Mouse (Mus musculus): ENCODE results near the gene Sept5. TPM values are rescaled to one million over a fixed set of nuclear protein-coding genes. Genes with fewer than 3 reads are reported as not detected.
A peak's percentile ranks its signal among the peaks of the same experiment; 100 is the strongest.

The Sept5 gene
- total RNA-seq, 2 experiments from 2014 or later, result 2.6 TPM; not detected in 1

DNA sequence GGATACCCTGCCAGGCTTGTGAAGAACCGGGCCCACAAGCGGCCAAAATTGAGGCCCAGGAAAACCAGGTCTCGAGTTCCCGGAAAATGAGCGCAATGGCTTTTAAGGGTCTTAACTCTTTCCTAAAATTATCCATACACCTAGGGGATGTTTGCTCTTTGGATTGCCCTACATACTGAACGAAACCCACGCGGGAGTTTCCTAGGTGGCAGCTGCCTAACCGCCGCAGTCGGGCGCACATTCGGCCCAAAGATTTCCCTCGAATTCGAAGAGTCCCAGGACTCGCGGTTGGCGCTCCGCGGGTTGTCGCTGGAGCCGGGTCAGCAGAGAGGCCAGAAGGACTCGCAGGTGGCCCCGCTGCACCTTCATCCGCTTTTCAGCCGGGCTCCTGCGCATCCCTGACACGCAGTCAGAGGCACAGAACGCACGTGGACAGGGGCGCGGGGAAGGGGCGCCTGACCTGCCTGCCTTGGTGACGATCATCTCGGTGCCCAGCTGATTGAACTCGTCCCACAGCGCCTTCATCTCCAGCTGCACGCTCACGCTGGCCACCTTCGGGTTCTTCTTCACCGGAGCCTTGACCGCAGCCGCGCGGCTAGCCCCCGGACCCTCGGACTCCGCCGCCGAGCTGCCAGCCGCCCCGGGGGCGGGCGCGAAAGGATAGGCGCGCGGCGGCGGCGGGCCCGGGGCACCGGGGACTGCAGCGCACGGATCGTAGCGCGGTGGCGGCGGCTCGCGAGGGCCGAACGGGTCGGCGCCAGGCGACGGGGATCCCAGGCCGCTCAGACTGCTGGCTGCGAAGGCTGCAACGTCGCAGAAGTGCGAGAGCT, 43.5 kb downstream of the Sept5 start:
- no peak for ATAC-seq (replicated peaks; ENCODE audit: poor library complexity, severe bottlenecking)

DNA sequence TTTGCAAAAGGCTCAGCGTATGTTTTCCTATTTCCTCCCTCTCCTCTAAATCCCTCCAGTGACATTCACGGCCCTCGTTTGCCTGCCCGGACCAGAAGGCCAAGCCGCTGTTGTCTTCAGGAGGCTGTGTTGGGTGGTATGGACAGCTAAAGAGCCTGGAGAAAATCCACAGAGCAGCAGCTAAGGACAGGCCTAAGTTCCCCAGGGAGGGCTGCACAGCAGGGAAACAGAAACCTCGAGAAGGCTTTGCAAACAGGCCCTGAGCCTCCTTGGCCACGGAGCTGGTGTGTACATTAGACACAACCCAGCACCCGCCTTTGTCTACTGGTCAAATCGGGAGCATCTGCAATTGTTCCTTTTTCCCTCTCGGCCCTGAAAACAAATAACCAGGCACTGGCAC, 44.1 kb downstream of the Sept5 start:
- ATAC-seq (replicated peaks; ENCODE audit: poor library complexity, severe bottlenecking), result no peak

DNA sequence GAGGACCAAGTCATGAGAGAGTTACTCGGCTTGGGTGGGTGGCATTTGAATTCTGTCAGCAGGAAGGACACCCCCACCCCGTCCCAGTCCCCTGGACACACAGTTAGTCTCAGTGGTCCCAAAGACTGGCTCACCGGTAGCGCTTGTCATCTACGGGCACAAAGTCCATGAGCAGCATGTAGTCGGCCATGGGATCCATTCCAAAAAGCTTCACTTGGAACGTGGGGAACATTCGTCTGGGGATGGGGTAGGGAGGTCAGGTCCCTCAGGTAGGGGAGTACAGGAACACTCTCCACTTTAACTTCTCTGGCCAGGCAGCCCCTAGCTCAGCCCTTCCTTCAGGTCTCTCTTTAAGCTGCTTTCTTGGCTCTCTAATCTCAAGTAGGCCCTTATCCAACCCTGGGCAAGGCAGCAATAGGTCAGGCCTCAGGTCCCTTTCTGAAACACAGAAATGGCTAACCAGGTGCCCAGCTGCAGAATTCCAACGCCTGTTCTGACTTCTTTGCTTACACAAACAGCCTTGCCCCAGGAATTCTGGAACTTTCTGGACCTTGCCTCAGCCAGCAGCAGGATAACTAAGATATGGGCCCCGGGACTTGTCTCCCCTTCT, 44.7 kb downstream of the Sept5 start:
- ATAC-seq (replicated peaks; ENCODE audit: poor library complexity, severe bottlenecking), result no peak

DNA sequence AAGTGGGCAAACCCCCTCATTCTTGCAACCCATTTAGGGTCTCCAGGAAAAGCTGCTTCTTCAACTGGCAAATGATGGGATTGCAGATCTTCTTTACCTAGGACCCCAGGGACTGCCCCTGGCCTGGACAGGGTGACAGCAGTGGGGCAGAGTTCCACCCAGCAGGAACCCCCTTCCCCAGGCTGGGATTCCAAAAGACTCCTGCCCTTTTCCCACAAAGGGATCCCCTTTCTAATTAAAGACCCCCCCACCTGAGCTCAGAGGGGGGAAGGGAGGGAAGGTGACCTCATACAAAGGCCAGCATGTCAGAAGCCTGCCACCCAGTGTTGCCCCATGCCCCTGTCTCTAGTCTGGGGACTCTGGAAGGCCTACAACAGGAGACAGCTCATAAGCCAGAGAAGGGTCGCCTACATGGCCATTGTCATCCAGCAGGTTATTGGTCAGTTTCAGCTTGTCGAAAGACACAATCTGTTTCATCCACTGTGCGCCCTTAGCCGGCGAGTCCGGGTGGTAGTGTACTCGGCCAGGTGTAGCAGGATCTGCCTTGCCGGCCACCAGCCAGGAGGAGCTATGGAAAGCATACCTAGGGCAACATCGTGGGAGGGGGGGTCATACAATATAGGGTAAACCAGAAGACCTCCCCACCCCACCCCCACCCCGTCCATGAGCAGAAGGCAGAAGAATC, 45.9 kb downstream of the Sept5 start:
- ATAC-seq (replicated peaks; ENCODE audit: poor library complexity, severe bottlenecking), result no peak

DNA sequence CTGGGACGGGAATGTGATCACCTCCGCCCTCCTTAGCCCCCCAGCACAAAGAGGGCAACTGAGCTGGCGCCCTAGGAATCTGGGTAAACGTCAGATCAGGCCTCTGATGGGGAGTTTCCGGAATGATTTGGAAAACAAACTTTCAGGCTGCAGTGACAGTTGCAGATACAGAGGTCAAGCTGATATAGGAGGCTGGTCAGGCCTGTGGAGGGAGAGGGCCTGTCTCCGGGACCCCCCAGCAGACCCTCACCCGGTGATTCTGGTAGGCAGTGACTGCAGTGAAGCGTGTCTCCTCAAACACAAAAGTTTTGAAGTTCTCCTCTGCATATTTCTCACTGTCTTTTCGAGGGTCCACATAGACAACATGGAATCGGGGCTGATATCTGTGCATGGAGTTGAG, 46.6 kb downstream of the Sept5 start:
- ATAC-seq (replicated peaks; ENCODE audit: poor library complexity, severe bottlenecking), result no peak

DNA sequence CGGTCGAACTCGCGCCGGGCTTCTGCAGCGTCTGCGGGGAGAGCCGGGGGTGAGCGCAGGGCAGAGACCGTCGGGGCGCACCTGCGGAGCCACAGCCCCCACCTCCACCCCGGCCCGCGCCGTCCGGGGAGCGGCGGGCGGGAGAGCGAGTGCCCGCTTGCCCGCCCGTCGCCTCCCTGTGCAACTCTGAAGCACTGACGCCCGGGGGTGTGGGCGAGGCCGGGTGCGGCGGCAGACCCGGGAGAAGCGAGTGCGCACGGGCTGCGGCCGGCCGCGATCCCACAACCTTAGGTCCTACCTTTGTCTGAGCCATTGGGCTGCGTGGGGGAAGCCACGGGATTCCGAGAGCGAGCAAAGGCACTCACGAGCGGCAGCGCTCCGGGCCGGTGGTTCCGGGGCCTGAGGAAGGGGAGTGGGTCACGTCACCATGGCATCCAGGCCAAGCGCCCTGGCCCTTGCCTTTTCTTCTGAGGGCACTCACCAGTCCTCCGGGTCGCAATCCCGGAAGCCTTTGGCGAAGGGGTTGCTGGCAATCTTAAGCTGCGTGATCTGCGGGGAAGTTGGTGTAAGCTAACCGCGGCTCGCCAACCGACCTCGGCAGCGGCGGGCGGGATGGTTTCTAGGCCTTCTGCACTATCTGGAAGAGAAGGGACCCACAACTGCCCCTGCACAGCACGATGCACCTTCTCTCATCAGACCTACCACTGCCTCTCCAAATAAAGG, 47.2 kb downstream of the Sept5 start:
- no peak for ATAC-seq (replicated peaks; ENCODE audit: poor library complexity, severe bottlenecking)

DNA sequence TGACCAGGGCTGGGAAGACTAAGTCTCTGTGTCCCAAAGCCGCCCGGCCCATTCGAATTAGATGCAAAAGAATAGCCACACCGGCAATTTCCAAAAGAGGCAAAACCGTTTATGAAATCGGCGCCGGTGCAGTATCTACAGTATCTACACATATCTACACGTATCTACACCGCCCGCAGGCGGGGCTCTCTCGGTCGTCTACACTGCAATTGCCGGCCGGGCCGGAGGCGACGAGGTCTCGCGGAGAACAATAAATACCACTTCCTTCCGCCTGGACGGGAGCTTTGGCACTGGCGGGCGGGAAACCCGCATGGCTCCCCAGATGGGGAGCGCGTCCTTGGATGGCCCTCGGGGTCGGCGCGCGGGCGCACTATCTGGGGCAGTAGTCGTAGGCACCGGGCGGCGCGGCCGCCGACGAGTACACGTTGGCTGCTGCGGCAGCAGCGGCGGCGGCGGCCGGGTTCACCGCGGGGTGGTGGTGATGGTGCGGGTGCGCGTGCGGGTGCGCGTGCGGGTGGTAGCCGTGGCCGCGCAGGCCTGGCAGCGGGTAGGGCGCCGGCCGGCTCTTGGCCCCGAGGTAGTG, 48.0 kb downstream of the Sept5 start:
- peak; percentile 36 for ATAC-seq (replicated peaks; ENCODE audit: poor library complexity, severe bottlenecking)

DNA sequence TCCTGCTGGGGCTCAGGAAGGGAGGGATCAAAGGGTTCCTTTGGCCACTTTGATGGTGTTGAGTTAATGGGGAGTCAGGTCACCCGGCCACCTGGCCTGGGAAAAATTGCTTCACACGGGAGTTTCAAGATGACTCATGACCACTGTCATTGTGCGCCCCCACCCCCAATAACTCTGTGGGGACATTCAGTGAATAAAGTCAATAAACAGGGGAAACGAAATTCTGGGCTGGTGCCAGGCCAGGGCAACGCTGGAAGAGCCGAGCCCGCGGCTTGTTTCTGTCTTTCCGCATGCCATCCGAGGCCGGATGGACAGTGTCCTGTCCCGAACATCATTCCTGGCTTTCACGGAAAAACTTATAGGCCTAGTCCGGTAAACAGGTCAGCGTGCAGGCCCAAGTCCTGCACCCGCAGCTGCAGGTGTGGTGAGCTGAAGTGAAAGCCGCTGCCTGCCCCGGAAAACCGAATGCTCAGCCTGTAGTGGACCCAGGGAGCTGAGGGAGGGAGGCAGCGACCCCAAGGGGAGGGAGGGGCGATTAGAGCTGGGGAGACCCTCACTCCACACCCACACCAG, 48.6 kb downstream of the Sept5 start:
- no peak for ATAC-seq (replicated peaks; ENCODE audit: poor library complexity, severe bottlenecking)

DNA sequence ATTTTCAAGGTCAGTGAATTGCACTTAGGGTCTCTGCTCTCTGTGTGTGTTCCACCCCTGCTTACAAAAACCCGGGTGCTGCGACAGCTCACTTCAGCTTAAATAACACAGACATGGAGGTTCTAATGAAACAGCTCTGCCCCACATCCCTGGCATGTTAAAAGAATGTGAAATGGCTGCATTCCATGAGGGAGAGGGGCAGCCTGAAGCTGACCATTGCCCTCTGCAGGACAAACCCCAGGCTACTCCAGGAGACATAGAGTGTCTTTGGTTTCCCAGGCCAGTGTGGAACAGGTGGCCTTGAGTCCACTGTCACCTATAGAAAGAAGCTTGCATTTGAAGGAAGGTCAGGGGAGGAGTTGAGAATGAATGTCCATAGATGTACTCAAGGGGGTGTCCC, 49.4 kb downstream of the Sept5 start:
- no peak for ATAC-seq (replicated peaks; ENCODE audit: poor library complexity, severe bottlenecking)

DNA sequence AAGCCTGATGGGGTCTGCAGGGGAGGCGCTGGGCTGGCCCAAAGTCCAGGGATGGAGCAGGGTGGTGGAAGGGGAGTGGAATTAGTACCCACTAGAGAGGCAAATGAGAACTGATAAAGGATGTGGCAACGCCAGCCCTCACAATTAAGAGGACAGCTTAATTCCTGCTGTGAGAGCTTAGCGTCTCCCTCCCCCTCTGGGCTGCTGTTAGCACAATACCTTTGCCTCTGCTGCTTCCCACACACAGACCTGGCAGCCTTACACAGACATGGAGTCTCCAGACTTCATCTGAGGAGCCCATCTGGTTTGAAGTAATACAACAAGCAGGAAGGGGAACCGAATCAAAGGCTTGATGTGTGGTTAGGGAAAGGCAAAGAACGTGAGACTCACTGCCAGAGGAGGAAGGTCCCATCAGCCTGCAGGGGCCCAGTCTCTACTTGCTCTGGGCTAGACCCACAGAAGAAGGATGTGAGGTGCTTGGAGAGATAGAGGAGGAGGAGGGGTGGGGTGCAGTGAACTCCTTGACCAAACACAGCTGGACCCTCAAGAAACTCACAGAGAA, 52.1 kb downstream of the Sept5 start:
- peak; percentile 52 for ATAC-seq (replicated peaks; ENCODE audit: poor library complexity, severe bottlenecking)

DNA sequence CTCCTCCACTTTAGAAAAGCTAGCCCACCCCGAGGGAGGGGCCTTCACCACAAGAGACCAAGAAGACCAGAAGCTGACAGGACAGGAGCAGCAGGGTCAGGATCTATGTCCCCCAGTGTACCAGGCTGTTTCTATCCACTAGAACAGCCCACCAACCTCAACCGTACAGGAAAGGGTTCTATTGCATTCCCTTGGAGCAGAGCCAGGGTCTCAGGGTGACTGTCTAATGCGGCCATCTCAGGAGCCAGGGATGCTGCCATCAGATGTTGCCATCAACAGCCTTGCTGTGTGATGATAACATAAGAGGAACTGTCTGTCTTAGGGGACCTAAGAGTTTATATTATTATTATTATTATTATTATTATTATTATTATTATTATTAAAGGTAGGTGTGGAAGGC, 52.7 kb downstream of the Sept5 start:
- no peak for ATAC-seq (replicated peaks; ENCODE audit: poor library complexity, severe bottlenecking)

DNA sequence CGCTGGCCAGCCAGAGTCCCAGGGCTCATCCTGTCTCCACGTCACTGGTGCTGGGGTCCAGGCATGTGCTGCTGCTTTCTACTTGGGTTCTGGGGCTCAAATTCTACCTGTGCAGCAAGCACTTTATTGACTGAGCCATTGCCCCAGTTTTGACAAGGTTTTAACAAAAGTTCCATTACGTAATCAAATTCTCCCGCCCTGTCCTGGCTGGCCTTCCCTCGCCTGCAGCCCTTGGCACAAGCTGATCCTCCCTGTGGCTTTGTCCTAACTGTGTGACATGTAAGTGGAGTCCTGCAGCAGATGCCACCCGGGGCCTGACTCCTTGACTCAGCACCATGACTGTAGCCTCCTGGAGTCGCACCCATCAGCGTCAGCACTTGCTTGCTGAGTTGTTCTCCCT, 55.6 kb downstream of the Sept5 start:
- no peak for ATAC-seq (replicated peaks; ENCODE audit: poor library complexity, severe bottlenecking)

Other genes starting within 250 kb of the Sept5 start
- 13.1 and 28.8 TPM in 2 replicates for gene Txnrd2, start 203.6 kb downstream of the Sept5 start, total RNA-seq (2014; fragmentation: Nextera tagmentation)
- gene Txnrd2, start 203.6 kb downstream of the Sept5 start, total RNA-seq (2017), result 8.8 and 9.7 TPM in 2 replicates
- 40.4 and 48.4 TPM in 2 replicates for gene Comt, start 203.1 kb downstream of the Sept5 start, total RNA-seq (2014; fragmentation: Nextera tagmentation)
- 34.1 and 34.6 TPM in 2 replicates for gene Comt, start 203.1 kb downstream of the Sept5 start, total RNA-seq (2017)
- 9.5 and 13.8 TPM in 2 replicates for gene Gnb1l, start 131.2 kb downstream of the Sept5 start, total RNA-seq (2014; fragmentation: Nextera tagmentation)
- gene Gnb1l, start 131.2 kb downstream of the Sept5 start, total RNA-seq (2017), result 3.3 and 7.5 TPM in 2 replicates
- 9.0 and 16.0 TPM in 2 replicates for gene Rtl10, start 131.1 kb downstream of the Sept5 start, total RNA-seq (2014; fragmentation: Nextera tagmentation)
- 0.88 and 2.4 TPM in 2 replicates for gene Rtl10, start 131.1 kb downstream of the Sept5 start, total RNA-seq (2017)
- gene Tbx1, start 39.3 kb downstream of the Sept5 start, total RNA-seq (2014; fragmentation: Nextera tagmentation), result not detected in 2 replicates
- gene Tbx1, start 39.3 kb downstream of the Sept5 start, total RNA-seq (2017), result not detected in 2 replicates
- gene Gp1bb, start 7.6 kb downstream of the Sept5 start, total RNA-seq (2014; fragmentation: Nextera tagmentation), result not detected in 2 replicates
- not detected in 2 replicates for gene Gp1bb, start 7.6 kb downstream of the Sept5 start, total RNA-seq (2017)
- gene Gm49601, start 3.5 kb downstream of the Sept5 start, total RNA-seq (2014; fragmentation: Nextera tagmentation), result 1.9 TPM in 1 of 2 replicates, not detected in the other
- gene Gm49601, start 3.5 kb downstream of the Sept5 start, total RNA-seq (2017), result not detected in 2 replicates
- gene Cldn5, start 146.9 kb upstream of the Sept5 start, total RNA-seq (2014; fragmentation: Nextera tagmentation), result not detected in 2 replicates
- not detected in 2 replicates for gene Cldn5, start 146.9 kb upstream of the Sept5 start, total RNA-seq (2017)
- 56.5 and 56.9 TPM in 2 replicates for gene Ufd1, start 181.8 kb upstream of the Sept5 start, total RNA-seq (2014; fragmentation: Nextera tagmentation)
- gene Ufd1, start 181.8 kb upstream of the Sept5 start, total RNA-seq (2017), result 48.3 and 61.8 TPM in 2 replicates
- gene Cdc45, start 182.0 kb upstream of the Sept5 start, total RNA-seq (2014; fragmentation: Nextera tagmentation), result 73.9 and 90.3 TPM in 2 replicates
- gene Cdc45, start 182.0 kb upstream of the Sept5 start, total RNA-seq (2017), result 96.0 and 110 TPM in 2 replicates
- gene 2510002D24Rik, start 206.6 kb upstream of the Sept5 start, total RNA-seq (2014; fragmentation: Nextera tagmentation), result 14.4 and 20.7 TPM in 2 replicates
- 22.0 and 25.5 TPM in 2 replicates for gene 2510002D24Rik, start 206.6 kb upstream of the Sept5 start, total RNA-seq (2017)
- 2.4 and 12.6 TPM in 2 replicates for gene Gm28539, start 206.6 kb upstream of the Sept5 start, total RNA-seq (2014; fragmentation: Nextera tagmentation)
- 2.9 TPM in 1 of 2 replicates, not detected in the other for gene Gm28539, start 206.6 kb upstream of the Sept5 start, total RNA-seq (2017)
- gene Mrpl40, start 246.9 kb upstream of the Sept5 start, total RNA-seq (2014; fragmentation: Nextera tagmentation), result 93.8 and 116 TPM in 2 replicates
- gene Mrpl40, start 246.9 kb upstream of the Sept5 start, total RNA-seq (2017), result 115 and 127 TPM in 2 replicates
- 39.5 and 57.3 TPM in 2 replicates for gene Hira, start 247.1 kb upstream of the Sept5 start, total RNA-seq (2014; fragmentation: Nextera tagmentation)
- gene Hira, start 247.1 kb upstream of the Sept5 start, total RNA-seq (2017), result 43.6 and 64.1 TPM in 2 replicates

Data from granulocyte monocyte progenitor cell, adult 5-6 weeks (primary cell).